Mouse (Mus musculus) erythroblast, embryonic 14.5 days (primary cell): ENCODE measurements around the gene 4931428F04Rik.

ENCODE experiments used
- GATA1 ChIP-seq: IDR thresholded peaks from 2 replicates; pipeline ENCODE4 v1.6.1; 2012; ENCODE audit warnings: low read length, inconsistent platforms, mixed read lengths
- TAL1 ChIP-seq: IDR thresholded peaks from 3 replicates; pipeline ENCODE4 v1.6.1; 2012; ENCODE audit warnings: low read length, inconsistent platforms, mixed read lengths

DNA sequence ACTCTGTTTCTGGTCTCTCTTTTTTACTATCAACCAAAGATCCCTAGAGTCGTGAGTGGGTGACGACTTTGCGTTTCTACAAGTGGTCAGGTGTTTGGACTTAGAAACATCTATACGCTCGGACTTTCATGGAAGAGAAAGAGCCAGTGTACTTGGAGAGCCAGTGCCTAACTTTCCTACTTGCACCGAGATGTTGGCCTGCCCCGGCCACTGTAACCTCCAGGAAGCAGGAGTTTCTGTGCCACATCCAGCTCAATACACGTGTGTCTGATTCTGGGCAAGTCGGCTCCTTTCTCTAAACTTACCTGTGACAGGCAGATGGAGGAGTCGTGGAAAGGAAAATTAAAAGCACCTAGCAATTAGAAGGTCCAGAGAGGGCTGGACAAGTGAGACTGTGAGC lies 13.8 kb downstream of the 4931428F04Rik start, which contains the start of gene Nol3:
- TF ChIP-seq GATA1 (no peak), TAL1 (no peak)
